Mouse (Mus musculus) skeletal muscle tissue, adult 2 months (tissue): ENCODE results near the gene Naa40.

Experiments
- DNase-seq: peaks from one replicate; pipeline ENCODE4 v3.0.0-alpha.2; 2012; ENCODE audit warnings: low read depth, low spot score

Naa40 gene

DNA sequence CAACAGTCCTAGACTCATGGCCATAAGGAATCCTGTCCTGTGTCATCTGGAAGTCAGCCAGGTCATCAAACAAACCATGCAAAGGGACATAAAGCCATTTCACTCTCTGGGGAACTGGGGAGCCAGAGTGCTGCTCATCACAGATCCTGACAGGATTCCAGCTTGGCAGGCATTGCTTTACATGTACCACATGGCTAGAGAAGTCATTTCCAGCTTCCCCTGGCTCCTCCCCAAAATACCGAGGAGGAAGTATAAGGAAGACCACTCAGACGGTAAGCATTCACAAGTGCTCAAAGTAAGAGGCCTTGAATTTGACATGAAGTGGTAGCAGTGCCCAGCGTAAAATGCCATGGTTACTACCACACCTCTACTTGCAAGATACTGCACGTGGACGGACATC is 26.5 kb downstream of the Naa40 start:
- DNase-seq = no peak

GRCm38 (mm10) chr19:7213010-7213409 is 28.0 kb downstream of the Naa40 start:
- no peak for DNase-seq

DNA sequence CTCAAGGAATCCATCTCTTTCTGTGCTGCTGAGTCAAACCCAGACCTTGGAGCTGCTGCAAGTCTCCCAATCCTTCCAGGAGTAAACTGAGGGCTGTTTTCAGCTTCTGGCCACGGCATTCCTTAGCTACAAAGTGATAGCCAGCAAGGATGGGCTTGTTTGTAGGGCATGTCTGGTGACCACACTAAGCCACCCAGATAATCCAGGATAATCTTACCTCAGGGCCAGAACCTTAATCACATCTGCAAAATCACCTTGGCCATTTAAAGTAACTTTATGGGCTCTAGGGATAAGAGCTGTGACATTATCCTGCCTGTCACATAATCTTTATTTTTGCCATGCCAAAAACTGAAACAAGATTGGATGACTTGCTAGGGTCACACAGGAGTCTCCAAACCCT is 28.8 kb downstream of the Naa40 start:
- DNase-seq = no peak

GRCm38 (mm10) chr19:7209907-7210646 is 30.9 kb downstream of the Naa40 start:
- no peak for DNase-seq

- peak; percentile 91 for DNase-seq
Measured at GRCm38 (mm10) chr19:7205753-7206736, 34.9 kb downstream of the Naa40 start, which contains the start of gene Otub1. TSS of gene Otub1 (minus strand) at chr19:7206316.

DNA sequence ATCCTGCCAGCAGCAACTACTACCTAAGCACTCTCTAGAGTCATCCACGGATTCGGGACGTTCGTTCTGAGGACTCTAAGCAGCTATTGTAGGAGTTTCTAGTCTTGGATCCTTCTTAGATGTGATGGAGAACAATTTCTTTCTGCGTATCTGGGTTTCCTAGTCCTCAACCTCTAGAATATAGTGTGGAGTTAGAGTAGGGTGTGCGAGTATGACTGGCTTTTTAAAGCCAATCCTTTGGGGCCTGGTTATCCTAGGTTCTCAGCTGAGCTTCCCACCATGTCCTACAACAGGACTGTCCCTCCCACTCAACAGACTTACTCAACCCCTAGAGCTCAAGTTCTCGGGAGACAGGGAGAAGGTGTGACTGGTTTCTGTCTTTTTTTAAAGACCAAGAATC is 35.7 kb downstream of the Naa40 start:
- DNase-seq = no peak

DNA sequence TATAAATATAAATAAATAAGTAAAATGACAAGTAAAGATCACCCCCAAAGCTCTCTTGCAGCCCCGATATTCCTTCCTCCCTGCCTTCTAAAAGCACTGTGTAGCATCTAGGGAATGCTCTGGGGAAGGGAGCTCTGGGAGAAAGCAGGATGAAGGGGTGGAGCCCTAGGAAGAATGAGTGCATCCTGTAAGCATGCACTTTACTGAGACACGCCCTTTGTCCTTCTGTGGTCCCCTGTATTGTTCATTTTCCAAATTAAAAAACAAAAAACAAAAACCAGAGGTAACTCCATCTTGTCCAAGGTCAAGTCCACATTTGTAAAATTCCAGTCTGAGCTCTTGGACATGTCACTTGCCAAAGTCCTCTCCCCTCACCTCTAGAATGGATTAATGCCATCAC is 36.1 kb downstream of the Naa40 start:
- no peak for DNase-seq

- no peak for DNase-seq
Measured at GRCm38 (mm10) chr19:7200427-7200826, 40.6 kb downstream of the Naa40 start.

DNA sequence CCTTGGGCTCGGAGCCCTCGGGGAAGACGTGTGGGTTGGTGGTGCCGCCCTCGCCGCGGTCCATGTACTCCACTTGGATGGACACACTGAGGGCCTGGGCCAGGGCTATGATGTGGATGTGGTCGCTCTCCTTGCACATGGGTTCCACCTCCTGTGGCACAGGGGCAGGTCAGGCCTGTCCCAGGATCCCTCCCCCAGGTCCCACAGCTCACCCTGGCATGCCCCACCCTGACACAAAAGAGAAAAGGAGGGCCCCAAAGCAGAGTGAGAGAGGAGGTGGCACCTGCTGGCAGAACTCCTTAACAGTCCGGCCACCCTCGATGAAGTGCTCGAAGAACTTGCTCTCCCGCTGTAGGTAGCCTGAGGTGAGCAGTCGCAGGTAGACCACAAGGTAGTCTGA is 41.9 kb downstream of the Naa40 start:
- no peak for DNase-seq

DNA sequence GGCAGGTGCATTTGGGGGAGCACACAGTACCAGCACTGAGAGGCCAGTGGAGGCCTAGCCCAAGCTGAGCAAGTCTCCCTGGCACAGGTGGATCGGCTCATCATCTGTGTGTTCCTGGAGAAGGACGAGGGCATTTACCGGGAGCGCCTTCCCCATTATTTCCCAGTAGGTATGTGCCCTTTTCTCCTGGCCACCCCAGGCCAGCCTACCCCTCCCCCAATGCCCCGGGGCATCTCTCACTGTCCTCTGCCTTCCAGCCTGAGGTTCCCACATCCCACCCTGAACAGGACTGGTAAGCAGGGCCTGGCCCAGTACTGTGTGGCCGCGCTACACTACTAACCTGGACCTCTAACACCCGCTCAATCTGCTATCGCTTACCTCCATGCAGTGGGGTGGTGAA is 43.5 kb downstream of the Naa40 start:
- no peak for DNase-seq

DNA sequence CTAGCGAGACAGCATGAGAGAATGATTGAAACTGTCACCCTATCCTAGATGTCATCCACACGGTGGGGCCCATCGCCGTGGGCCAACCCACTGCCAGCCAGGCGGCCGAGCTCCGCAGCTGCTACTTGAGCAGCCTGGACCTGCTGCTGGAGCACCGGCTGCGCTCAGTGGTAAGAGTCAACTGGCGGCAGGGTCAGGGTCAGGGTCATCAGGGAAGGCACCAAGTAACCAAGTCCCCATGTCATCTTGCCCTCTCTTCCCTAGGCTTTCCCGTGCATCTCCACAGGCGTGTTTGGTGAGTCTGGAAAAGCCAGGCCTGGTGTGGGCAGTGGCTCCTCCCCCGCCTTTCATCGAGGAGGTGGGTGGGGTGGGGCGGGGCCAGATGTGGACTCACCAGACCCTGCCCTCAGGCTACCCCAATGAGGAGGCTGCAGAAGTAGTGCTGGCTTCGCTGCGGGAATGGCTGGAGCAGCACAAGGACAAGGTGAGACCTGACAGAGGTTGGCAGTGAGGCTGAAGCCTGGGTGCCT is 44.2 kb downstream of the Naa40 start:
- DNase-seq = no peak

DNA sequence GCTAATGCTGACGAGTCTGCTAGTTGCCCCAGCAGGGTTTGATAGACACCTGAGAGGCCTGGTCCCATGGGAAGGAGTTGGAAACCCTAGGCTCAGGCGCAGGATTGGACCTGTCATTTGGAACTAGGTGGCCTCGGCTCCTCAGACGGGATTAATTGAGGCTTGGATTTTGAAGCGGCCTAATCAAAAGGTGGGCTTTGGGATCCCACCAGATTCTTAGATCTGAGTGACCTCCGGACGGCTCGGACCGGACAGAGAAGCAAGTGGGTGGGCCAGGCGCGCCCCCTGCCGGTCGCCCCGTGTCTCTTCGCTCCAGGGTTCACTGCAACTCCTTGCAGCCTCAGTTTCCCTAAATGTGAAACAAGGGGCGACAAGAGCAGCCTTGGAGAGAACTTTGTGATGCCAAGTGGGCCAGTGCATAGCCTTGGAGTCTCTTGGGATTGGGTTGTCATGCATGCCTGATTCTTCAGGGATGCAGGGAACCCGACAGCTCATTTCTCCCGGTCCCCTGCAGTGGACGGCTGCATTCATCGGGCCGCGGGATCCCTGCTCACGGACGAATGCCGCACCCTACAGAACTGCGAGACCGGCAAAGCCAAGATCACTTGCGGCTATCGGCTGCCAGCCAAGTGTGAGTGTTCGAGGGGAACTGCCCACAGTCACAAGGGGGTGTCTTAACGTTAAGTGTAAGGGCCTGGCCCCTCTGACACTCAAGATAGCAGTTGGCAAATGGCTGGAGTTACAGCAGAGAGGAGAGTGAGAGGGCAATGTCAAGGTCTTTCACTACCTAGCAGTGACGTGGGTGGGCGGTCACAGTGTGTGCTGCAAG is 44.9 kb downstream of the Naa40 start:
- no peak for DNase-seq

GRCm38 (mm10) chr19:7192561-7192967 is 48.4 kb downstream of the Naa40 start:
- no peak for DNase-seq

GRCm38 (mm10) chr19:7191639-7192038 is 49.3 kb downstream of the Naa40 start:
- no peak for DNase-seq

- DNase-seq = no peak
Measured at GRCm38 (mm10) chr19:7190986-7191385, 50.0 kb downstream of the Naa40 start.

GRCm38 (mm10) chr19:7189026-7189425 is 52.0 kb downstream of the Naa40 start:
- DNase-seq = no peak

DNA sequence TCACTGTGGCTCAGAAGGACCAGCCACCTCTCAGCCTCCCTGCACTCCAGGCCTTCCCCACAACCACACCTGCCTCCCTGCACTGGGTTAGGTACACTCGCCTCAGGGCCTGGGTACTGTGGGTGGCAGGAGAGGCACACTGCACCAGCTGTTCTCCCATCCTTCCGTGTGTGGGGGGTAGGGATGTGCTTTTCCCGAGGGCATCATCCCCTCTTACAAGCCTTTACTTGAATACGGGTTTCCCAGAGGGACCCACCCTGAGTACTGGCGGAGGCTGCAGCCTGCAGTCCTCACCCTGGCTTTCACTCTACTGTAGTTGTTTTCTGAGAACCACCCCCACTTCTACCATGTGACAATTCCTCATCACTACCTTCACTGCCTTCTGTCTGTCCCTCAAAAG is 53.8 kb downstream of the Naa40 start:
- DNase-seq = no peak

DNA sequence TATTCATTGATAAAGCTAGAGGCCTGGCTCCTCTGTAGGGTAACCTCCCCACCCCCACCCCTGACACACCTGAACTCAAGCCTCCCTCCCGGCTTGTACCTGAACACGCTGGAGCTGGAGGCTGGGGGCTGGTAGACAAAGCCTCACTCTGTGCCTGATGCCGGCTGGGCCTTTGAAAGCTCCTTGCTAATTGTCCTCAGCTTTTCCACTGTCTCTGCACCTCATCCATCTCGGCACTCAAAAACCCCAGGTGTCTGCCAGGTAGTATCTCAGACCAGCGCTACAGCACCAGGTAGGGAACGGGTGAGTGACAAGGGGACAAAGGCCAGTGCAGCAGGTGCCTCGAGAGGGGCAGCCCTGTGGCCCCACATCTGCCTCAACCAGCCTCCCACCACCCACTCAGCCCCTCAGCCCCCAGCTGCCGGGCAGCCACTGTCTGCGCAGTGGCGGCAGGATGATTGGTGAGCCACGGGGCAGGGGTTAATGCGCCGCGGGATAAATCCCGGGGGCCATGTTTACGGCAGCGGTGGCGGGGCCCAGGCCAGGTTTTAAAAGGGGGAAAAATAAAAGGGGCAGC is 55.2 kb downstream of the Naa40 start:
- DNase-seq = no peak

DNA sequence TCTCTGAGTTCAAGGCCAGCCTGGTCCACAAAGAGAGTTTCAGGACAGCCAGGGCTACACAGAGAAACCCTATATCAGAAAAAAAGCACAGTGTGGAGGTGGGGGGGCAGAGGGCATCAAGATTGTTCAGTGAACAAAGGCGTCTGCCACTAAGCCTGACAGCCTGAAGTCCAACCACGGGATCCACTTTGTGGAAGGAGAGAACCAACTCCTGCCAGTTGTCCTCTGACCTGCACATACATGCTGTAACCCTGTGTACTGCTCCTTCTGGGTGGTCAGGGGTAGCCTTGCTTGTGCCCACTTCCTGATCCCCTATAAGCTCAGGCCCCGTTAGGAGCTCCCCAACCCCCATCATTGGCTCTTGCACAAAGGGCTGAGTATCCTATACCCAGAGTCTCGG is 55.9 kb downstream of the Naa40 start:
- DNase-seq = no peak

DNA sequence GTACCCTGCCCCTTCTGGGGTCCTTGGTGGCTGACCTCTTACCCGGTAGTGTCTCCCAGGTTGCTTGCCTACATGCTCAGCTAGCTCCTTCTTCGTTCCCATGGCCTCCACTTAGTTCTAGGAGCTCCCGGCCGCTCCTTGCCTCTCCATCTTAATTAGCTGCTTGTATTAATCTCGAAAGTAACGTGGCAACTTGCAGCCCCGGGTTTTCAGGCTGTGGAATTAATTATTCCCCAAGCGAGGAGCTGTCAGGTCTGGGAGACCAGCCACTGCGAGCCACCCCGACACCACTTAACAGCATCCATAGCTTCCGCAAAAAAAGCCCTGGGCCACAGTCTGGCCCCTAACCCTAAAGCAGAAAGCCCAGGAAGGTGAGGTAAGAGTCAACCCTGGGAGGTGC is 57.6 kb downstream of the Naa40 start:
- DNase-seq = no peak

DNA sequence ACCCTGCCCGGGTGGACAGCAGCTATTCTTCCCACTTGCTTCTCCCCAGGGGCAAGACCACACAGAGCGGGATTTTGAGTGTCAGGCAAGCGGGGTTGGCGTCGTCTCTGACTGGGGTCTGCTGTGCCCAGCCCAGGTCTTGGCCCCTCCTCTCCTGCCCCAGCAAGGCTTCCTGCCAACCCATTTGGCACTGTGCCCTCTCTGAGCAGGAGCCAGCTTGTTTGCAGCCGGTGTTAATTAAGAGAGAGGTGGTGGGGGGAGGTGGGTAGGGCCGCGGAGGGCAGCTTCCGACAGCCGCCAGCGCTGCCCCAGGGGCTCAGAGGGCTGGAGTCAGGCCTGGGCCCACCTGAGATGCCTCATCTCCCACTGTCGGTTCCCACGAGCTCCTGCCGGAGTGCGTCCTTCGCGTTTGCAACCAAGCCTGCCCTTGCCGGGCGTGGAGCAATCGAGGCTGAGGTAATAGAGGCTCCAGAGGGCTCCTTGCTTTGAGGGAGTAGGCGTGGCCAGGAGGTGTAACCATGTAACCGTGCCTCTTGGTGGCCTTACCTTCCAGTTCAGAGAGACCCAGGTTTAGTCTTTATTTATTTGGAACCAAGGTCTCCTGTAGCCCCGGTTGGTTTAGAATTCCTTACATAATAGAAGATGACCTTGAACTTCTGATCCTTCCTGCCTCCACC is 58.6 kb downstream of the Naa40 start:
- no peak for DNase-seq
